Mouse (Mus musculus) MEL (cell line): Measurements from ENCODE around the gene Fam151a. TPM values are rescaled to one million over a fixed set of nuclear protein-coding genes. Genes with fewer than 3 reads are reported as not detected.

Experiments used
- DNase-seq: peaks from one replicate; pipeline ENCODE4 v3.0.0; 2011; ENCODE audit warnings: low read depth, low spot score
- H3K27ac ChIP-seq: 2 replicates; pipeline ENCODE4 v1.5.1; 2012; ENCODE audit warnings: low read depth, mild to moderate bottlenecking, control low read depth, low read length, moderate library complexity; ENCODE audit not compliant: control insufficient read depth
- H3K27me3 ChIP-seq, 2 experiments: fragments of 150-350 bp in 1 of 2; sonication (generic) in 1 of 2; 2 replicates each; pipeline ENCODE4 v1.6.1; 2012; ENCODE audit warnings: low read length in 2 of 2, mild to moderate bottlenecking in 2 of 2, improper control_type of control experiment in 1 of 2, moderate library complexity in 1 of 2; ENCODE audit not compliant: insufficient read depth in 2 of 2, control insufficient read depth in 1 of 2
- H3K36me3 ChIP-seq, 2 experiments: 2 replicates each; pipeline ENCODE4 v1.6.1; 2012 to 2014; ENCODE audit warnings: low read length in 2 of 2, improper control_type of control experiment in 1 of 2, inconsistent platforms in 1 of 2, mild to moderate bottlenecking in 1 of 2; ENCODE audit not compliant: insufficient read depth in 2 of 2, control insufficient read depth in 1 of 2
- H3K4me1 ChIP-seq, 2 experiments: fragments of 150-350 bp in 1 of 2; sonication (generic) in 1 of 2; 2 replicates each; pipeline ENCODE4 v1.6.1; 2012; ENCODE audit warnings: low read length in 2 of 2, improper control_type of control experiment in 1 of 2, mild to moderate bottlenecking in 1 of 2; ENCODE audit not compliant: insufficient read depth in 2 of 2, control insufficient read depth in 1 of 2
- H3K4me3 ChIP-seq, 2 experiments: fragments of 150-350 bp in 1 of 2; sonication (generic) in 1 of 2; 2 replicates each; pipeline ENCODE4 v1.5.1; 2012; ENCODE audit warnings: low read depth in 2 of 2, low read length in 2 of 2, mild to moderate bottlenecking in 2 of 2, moderate library complexity in 2 of 2, control low read depth in 1 of 2, improper control_type of control experiment in 1 of 2; ENCODE audit not compliant: control insufficient read depth in 1 of 2, insufficient read depth in 1 of 2
- H3K79me2 ChIP-seq: 2 replicates; pipeline ENCODE4 v1.6.1; 2012; ENCODE audit warnings: mild to moderate bottlenecking, low read length, moderate library complexity; ENCODE audit not compliant: control insufficient read depth, poor library complexity, insufficient read depth
- H3K9ac ChIP-seq: 2 replicates; pipeline ENCODE4 v1.6.1; 2012; ENCODE audit warnings: low read depth, mild to moderate bottlenecking, control low read depth, low read length, moderate library complexity; ENCODE audit not compliant: control insufficient read depth, poor library complexity, severe bottlenecking
- H3K9me3 ChIP-seq: fragments of 150-350 bp; sonication (generic); replicated peaks from 2 replicates; pipeline ENCODE4 v1.6.1; 2012; ENCODE audit warnings: mild to moderate bottlenecking, low read length, improper control_type of control experiment, moderate library complexity; ENCODE audit not compliant: insufficient read depth
- CHD1 ChIP-seq: IDR thresholded peaks from 2 replicates; pipeline ENCODE4 v1.6.1; 2012; ENCODE audit warnings: low read depth, mild to moderate bottlenecking, inconsistent platforms, low read length, improper control_type of control experiment
- CHD2 ChIP-seq: IDR thresholded peaks from 2 replicates; pipeline ENCODE4 v1.6.1; 2011; ENCODE audit warnings: low read length, improper control_type of control experiment
- EP300 ChIP-seq, 2 experiments: IDR thresholded peaks; 2 replicates each; pipeline ENCODE4 v1.6.1; 2011; ENCODE audit warnings: improper control_type of control experiment in 2 of 2, low read length in 2 of 2, low read depth in 1 of 2, mild to moderate bottlenecking in 1 of 2
- ETS1 ChIP-seq: IDR thresholded peaks from 2 replicates; pipeline ENCODE4 v1.6.1; 2012; ENCODE audit warnings: low read depth, mild to moderate bottlenecking, inconsistent platforms, low read length, improper control_type of control experiment, moderate library complexity
- GABPA ChIP-seq: IDR thresholded peaks from 2 replicates; pipeline ENCODE4 v1.6.1; 2012; ENCODE audit warnings: low read depth, mild to moderate bottlenecking, inconsistent platforms, low read length, improper control_type of control experiment, moderate library complexity
- JUND ChIP-seq: IDR thresholded peaks from 2 replicates; pipeline ENCODE4 v1.6.1; 2011; ENCODE audit warnings: low read depth, mild to moderate bottlenecking, improper control_type of control experiment, low read length
- MAFK ChIP-seq: IDR thresholded peaks from 2 replicates; pipeline ENCODE4 v1.6.1; 2011; ENCODE audit warnings: low read depth, mild to moderate bottlenecking, low read length, improper control_type of control experiment, borderline replicate concordance
- MAX ChIP-seq: IDR thresholded peaks from 2 replicates; pipeline ENCODE4 v1.6.1; 2011; ENCODE audit warnings: low read length, improper control_type of control experiment
- MXI1 ChIP-seq: IDR thresholded peaks from 2 replicates; pipeline ENCODE4 v1.6.1; 2011; ENCODE audit warnings: mild to moderate bottlenecking, low read depth, low read length, improper control_type of control experiment
- MYB ChIP-seq: IDR thresholded peaks from 2 replicates; pipeline ENCODE4 v1.6.1; 2011; ENCODE audit warnings: mild to moderate bottlenecking, low read depth, low read length, improper control_type of control experiment
- NRF1 ChIP-seq: IDR thresholded peaks from 2 replicates; pipeline ENCODE4 v1.6.1; 2014; ENCODE audit warnings: low read depth, mild to moderate bottlenecking, inconsistent platforms, low read length, improper control_type of control experiment, moderate library complexity; ENCODE audit not compliant: poor library complexity, insufficient read depth, severe bottlenecking
- POLR2A ChIP-seq, 2 experiments: IDR thresholded peaks; 2 replicates each; pipeline ENCODE4 v1.6.1; 2011 to 2012; ENCODE audit warnings: low read length in 2 of 2, mild to moderate bottlenecking in 2 of 2, control low read depth in 1 of 2, improper control_type of control experiment in 1 of 2, low read depth in 1 of 2, moderate library complexity in 1 of 2; ENCODE audit not compliant: control insufficient read depth in 1 of 2, insufficient read depth in 1 of 2, poor library complexity in 1 of 2
- POLR2AphosphoS2 ChIP-seq: IDR thresholded peaks from 2 replicates; pipeline ENCODE4 v1.6.1; 2011; ENCODE audit warnings: low read length, improper control_type of control experiment
- POLR2AphosphoS5 ChIP-seq: IDR thresholded peaks from 2 replicates; pipeline ENCODE4 v1.6.1; 2012; ENCODE audit warnings: low read depth, borderline replicate concordance, mild to moderate bottlenecking, inconsistent platforms, low read length, moderate library complexity, mixed read lengths
- RCOR1 ChIP-seq: IDR thresholded peaks from 2 replicates; pipeline ENCODE4 v1.6.1; 2012; ENCODE audit warnings: low read depth, mild to moderate bottlenecking, inconsistent platforms, low read length, improper control_type of control experiment
- SIN3A ChIP-seq: IDR thresholded peaks from 2 replicates; pipeline ENCODE4 v1.6.1; 2012; ENCODE audit warnings: low read length, improper control_type of control experiment, inconsistent platforms
- SMC3 ChIP-seq: IDR thresholded peaks from 2 replicates; pipeline ENCODE4 v1.6.1; 2011; ENCODE audit warnings: low read depth, low read length, improper control_type of control experiment
- TAL1 ChIP-seq: IDR thresholded peaks from 2 replicates; pipeline ENCODE4 v1.6.1; 2012; ENCODE audit warnings: mild to moderate bottlenecking, inconsistent platforms, low read length, moderate library complexity, mixed read lengths
- UBTF ChIP-seq: IDR thresholded peaks from 2 replicates; pipeline ENCODE4 v1.6.1; 2012; ENCODE audit warnings: low read depth, mild to moderate bottlenecking, inconsistent platforms, low read length, improper control_type of control experiment, moderate library complexity, borderline replicate concordance; ENCODE audit not compliant: insufficient read depth
- USF1 ChIP-seq: IDR thresholded peaks from 2 replicates; pipeline ENCODE4 v1.6.1; 2014; ENCODE audit warnings: low read depth, mild to moderate bottlenecking, inconsistent platforms, low read length, improper control_type of control experiment, moderate library complexity
- USF2 ChIP-seq, 2 experiments: IDR thresholded peaks; 2 replicates each; pipeline ENCODE4 v1.6.1; 2011 to 2012; ENCODE audit warnings: improper control_type of control experiment in 2 of 2, low read length in 2 of 2, borderline replicate concordance in 1 of 2, inconsistent platforms in 1 of 2, low read depth in 1 of 2, mild to moderate bottlenecking in 1 of 2; ENCODE audit not compliant: insufficient read depth in 1 of 2
- ZC3H11A ChIP-seq: IDR thresholded peaks from 2 replicates; pipeline ENCODE4 v1.6.1; 2012; ENCODE audit warnings: low read depth, mild to moderate bottlenecking, inconsistent platforms, low read length, improper control_type of control experiment
- ZKSCAN1 ChIP-seq: IDR thresholded peaks from 2 replicates; pipeline ENCODE4 v1.6.1; 2012; ENCODE audit warnings: low read depth, mild to moderate bottlenecking, inconsistent platforms, low read length, improper control_type of control experiment, moderate library complexity
- ZNF384 ChIP-seq: IDR thresholded peaks from 2 replicates; pipeline ENCODE4 v1.6.1; 2012; ENCODE audit warnings: low read depth, mild to moderate bottlenecking, inconsistent platforms, low read length, improper control_type of control experiment
- polyA plus RNA-seq, 2 experiments: library from polyadenylated mRNA; stranded (reverse) in 1 of 2; unstranded in 1 of 2; fragments of >175 nt in 1 of 2; fragments of >200 nt in 1 of 2; gene quantifications; 2 replicates each; pipeline versions ENCODE4 v1.2.1 to v1.2.4; 2012; ENCODE audit warnings: low replicate concordance in 2 of 2, low read depth in 1 of 2; ENCODE audit not compliant: insufficient read length in 2 of 2, insufficient read depth in 1 of 2, missing spikeins in 1 of 2
- total RNA-seq: library from RNA; depleted of rRNA; stranded (reverse); fragments of 300-350 nt; gene quantifications from 2 replicates; pipeline ENCODE4 v1.2.3, GENCODE M21; 2012

The Fam151a gene
- total and polyA plus RNA-seq, 3 experiments, result 0.08 TPM; not detected in 2

DNA sequence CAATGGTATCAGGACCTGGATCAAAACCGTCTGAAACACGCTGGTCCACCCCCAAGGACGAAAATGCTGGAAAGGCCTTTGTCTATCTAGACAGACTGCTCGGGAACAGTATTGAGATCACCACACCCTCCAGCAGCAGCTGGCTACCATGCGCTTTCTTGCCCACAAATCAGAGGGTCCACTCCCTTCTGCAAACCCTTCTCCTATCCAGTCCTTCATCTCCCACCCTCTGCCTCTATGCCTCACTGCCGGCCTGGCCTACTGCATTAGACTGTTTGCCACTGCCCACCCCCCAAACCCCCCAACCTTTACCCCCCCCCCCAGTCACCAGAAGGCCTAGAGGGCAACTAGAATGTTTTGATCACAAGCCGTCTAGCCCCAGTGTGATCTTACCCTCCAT, 51.7 kb downstream of the Fam151a start:
- no peaks in the 10 kb centered on the region for H3K9me3 ChIP-seq
- DNase-seq, result no peak
- H3K4me1 ChIP-seq, result peaks cover 0 to 22% of the 10 kb centered on the region in 2 experiments; a peak in 2 of 4 replicates
- H3K27ac ChIP-seq, result no peak overlapping the region
- no peak overlapping the region for H3K4me3 ChIP-seq
- H3K79me2 ChIP-seq, result no peaks in the 10 kb centered on the region
- no peak overlapping the region for H3K9ac ChIP-seq
- peaks cover 0 to 10% of the 10 kb centered on the region in 2 experiments; a peak in 2 of 4 replicates for H3K36me3 ChIP-seq
- H3K27me3 ChIP-seq, result no peaks in the 10 kb centered on the region
- TF ChIP-seq RCOR1, result no peak
- no peak for TF ChIP-seq ZKSCAN1
- TF ChIP-seq ZC3H11A, result no peak
- no peak for TF ChIP-seq GABPA
- TF ChIP-seq MAX, result no peak
- no peak for TF ChIP-seq SMC3
- no peak for TF ChIP-seq MXI1
- TF ChIP-seq POLR2AphosphoS2, result no peak
- TF ChIP-seq POLR2AphosphoS5, result no peak
- no peak for TF ChIP-seq CHD1
- no peak for TF ChIP-seq USF2 (IDR thresholded peaks at IDR 0.05; ENCODE audit: borderline replicate concordance in 1 of 2, insufficient read depth in 1 of 2, low read depth in 1 of 2, low read length in 2 of 2)
- TF ChIP-seq MYB, result no peak
- TF ChIP-seq CHD2, result no peak
- TF ChIP-seq ZNF384, result no peak
- no peak for TF ChIP-seq NRF1
- no peak for TF ChIP-seq UBTF
- TF ChIP-seq ETS1, result no peak
- TF ChIP-seq EP300 (IDR thresholded peaks at IDR 0.05; ENCODE audit: low read depth in 1 of 2, low read length in 2 of 2), result no peak
- TF ChIP-seq USF1, result no peak

- TF ChIP-seq TAL1, result no peak
- no peak for TF ChIP-seq EP300 (IDR thresholded peaks at IDR 0.05; ENCODE audit: low read depth in 1 of 2, low read length in 2 of 2)
- no peak for TF ChIP-seq SIN3A
- no peak for TF ChIP-seq ETS1
- TF ChIP-seq ZKSCAN1, result no peak
- TF ChIP-seq MAFK, result no peak
- no peak for TF ChIP-seq JUND
- TF ChIP-seq ZNF384, result no peak
- TF ChIP-seq POLR2AphosphoS2, result no peak
- no peak for TF ChIP-seq POLR2A (IDR thresholded peaks at IDR 0.05; ENCODE audit: control insufficient read depth in 1 of 2, insufficient read depth in 1 of 2, low read depth in 1 of 2, low read length in 2 of 2, poor library complexity in 1 of 2)
- no peak overlapping the region for H3K9ac ChIP-seq
- H3K9me3 ChIP-seq, result no peaks in the 10 kb centered on the region
- no peaks in the 10 kb centered on the region for H3K79me2 ChIP-seq
- peaks cover 0 to 10% of the 10 kb centered on the region in 2 experiments; a peak in 2 of 4 replicates for H3K36me3 ChIP-seq
- H3K4me1 ChIP-seq, result peaks cover 0 to 27% of the 10 kb centered on the region in 2 experiments
- H3K4me3 ChIP-seq, result no peak overlapping the region
- no peak overlapping the region for H3K27ac ChIP-seq
- H3K27me3 ChIP-seq, result no peaks in the 10 kb centered on the region
- DNase-seq, result no peak
Measured at GRCm38 (mm10) chr4:106785753-106786540, 52.3 kb downstream of the Fam151a start.
